Mouse (Mus musculus) macrophage (primary cell): ENCODE data around the gene Nlrp14. TPM values are rescaled to one million over a fixed set of nuclear protein-coding genes. Genes with fewer than 3 reads are reported as not detected.
"Not testable (repeated sequence)": the region's sequence is repeated elsewhere in the genome, so short reads cannot be mapped to it uniquely, and the experiment has no call there.

Source experiments
- H3K27ac ChIP-seq: fragments of 350-480 bp; formaldehyde crosslinking; 2 replicates; pipeline ENCODE4 v1.9.0; 2021
- H3K36me3 ChIP-seq: fragments of 350-480 bp; formaldehyde crosslinking; 2 replicates; pipeline ENCODE4 v1.9.0; 2021; ENCODE audit errors: inconsistent target
- H3K4me3 ChIP-seq: fragments of 350-480 bp; formaldehyde crosslinking; 2 replicates; pipeline ENCODE4 v1.9.0; 2021; ENCODE audit errors: inconsistent target
- H3K79me2 ChIP-seq: fragments of 350-480 bp; formaldehyde crosslinking; 2 replicates; pipeline ENCODE4 v1.9.0; 2021; ENCODE audit errors: inconsistent target
- WGBS: methylation state at CpG from one replicate; pipeline ENCODE4 v1.1.7; 2026; ENCODE audit warnings: inconsistent platforms; ENCODE audit not compliant: missing documents; 5-methylcytosine and 5-hydroxymethylcytosine counted together
- polyA plus RNA-seq: library from polyadenylated mRNA; stranded (reverse); fragments of 250-400 nt; gene quantifications from 3 replicates; pipeline ENCODE4 v1.2.4, GENCODE M21; 2018; ENCODE audit warnings: inconsistent platforms
- total RNA-seq, 78 experiments: library from RNA; depleted of rRNA; stranded (reverse); fragments of 250-400 nt; gene quantifications; 1 replicate in 9 of 78; 2 replicates in 24 of 78; 3 replicates in 43 of 78; 4 replicates in 2 of 78; pipeline ENCODE4 v1.2.4; 2018; ENCODE audit warnings: inconsistent platforms in 56 of 78

The Nlrp14 gene
- not detected for total RNA-seq (2018; cell fraction: chromatin; rRNA removed)
- total RNA-seq (2018; cell fraction: cytosol; rRNA removed), result not detected
- not detected for total RNA-seq (2018; cell fraction: nucleus; rRNA removed)
- polyA plus RNA-seq, result not detected in 3 replicates

DNA sequence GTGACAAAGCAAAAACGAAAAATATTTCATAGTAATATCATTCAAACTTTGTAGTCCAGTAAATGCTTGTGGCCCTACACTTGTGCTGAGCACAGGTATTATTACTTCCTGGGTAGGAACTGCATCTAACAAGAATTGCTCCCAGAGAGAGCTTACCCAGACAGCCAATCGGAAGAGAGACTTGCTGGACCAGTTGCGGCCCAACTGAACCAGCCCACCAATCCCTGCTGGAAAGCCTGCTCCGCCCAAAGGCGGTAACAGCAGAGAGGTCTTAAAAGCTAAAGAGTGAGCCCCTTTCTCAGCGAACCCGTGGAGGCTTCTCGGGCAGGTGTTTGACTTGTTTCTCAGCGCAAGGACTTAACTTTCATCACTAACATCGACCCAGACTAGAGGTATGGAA lies at the start of gene Nlrp14:
Gene Nlrp14 (plus strand): TSS at position 301 of the 400 bp plus-strand sequence.
- no peaks in the 10 kb centered on the region for H3K79me2 ChIP-seq
- H3K36me3 ChIP-seq, result no peaks in the 10 kb centered on the region
- 81% methylated on average over 10 of the region's 10 CpGs for WGBS
- H3K4me3 ChIP-seq, result no peak within 1 kb of the TSS
- no peak within 1 kb of the TSS for H3K27ac ChIP-seq

DNA sequence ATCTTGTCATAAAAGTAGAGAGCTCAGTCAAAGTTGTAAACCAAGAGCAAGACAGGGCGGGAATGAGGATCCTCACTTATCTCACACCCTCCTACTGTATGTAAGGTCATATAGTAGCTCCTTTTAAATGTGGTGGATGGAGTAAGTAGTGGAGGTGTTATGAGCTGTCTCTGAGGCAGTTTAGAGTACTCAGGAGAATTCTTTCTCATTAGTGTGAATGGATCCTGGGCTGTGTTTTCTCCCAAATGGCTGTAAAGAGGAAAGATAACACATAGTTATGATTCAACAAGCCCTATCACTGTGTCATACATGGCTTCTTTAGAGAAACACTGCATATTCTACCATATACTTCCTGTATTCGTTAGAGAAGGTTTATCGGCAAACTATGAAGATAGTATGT lies 35.8 kb upstream of the Nlrp14 start, which contains the start of gene Olfr715:
Gene Olfr715 (minus strand): TSS at position 101 of the 400 bp plus-strand sequence.
- not testable (repeated sequence) for H3K27ac ChIP-seq, H3K4me3 ChIP-seq
- WGBS, result 80% methylated on average over 1 of the region's 3 CpGs

DNA sequence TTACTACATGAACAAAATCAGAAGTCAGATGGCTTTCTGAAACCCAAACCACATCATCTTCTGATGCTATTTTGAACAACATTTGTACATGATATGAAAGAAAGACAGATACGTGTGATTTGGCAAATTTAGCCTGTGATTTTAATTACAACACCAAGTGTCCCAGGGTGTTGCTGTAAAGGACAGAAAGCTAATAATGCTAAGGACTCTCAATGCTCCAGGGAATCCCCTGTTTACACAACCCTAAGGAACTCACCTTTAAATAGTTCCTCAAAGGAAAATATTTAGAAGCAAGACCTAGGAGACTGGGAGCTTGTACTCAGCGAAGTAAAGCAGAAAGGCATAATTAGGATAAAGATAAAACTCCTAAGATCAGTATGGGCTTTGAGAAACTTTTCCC lies 28.8 kb upstream of the Nlrp14 start, which contains the start of gene Olfr716:
Gene Olfr716 (plus strand): TSS at position 301 of the 400 bp plus-strand sequence.
- not testable (repeated sequence) for H3K4me3 ChIP-seq, H3K79me2 ChIP-seq, H3K27ac ChIP-seq, H3K36me3 ChIP-seq
- 68% methylated on average over 2 of the region's 2 CpGs for WGBS

More for the DNA sequence above, 35.8 kb upstream of the Nlrp14 start, which contains the start of gene Olfr715:
- not testable (repeated sequence) for H3K36me3 ChIP-seq, H3K79me2 ChIP-seq

- H3K27ac ChIP-seq, result no peak overlapping the region
- H3K79me2 ChIP-seq, result no peaks in the 10 kb centered on the region
- H3K4me3 ChIP-seq, result no peak overlapping the region
- 65% methylated on average over 2 of the region's 2 CpGs for WGBS
- H3K36me3 ChIP-seq, result no peaks in the 10 kb centered on the region
Measured at GRCm38 (mm10) chr7:107180406-107180805, 13.6 kb downstream of the Nlrp14 start.

DNA sequence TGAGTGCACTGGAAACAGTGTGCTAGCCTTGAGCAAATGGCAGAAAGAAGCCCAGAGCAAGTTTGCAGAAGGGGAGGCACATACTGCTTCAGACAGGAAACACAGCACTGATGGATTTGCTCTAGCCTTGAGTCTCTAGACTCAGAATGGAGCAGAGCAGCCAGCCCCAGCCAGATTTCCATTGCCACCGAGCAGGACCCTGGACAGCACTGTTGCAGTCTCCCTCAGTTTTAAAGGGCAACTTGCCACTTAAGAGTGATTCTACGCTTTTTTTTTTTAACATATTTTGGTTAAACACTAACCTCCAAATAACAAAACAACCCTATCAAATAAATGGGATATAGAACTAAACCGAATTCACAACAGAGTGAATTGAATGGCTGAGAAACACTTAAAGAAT lies 35.0 kb downstream of the Nlrp14 start:
- Histone ChIP-seq H3K4me3 (no peak overlapping the region), H3K36me3 (no peaks in the 10 kb centered on the region), H3K27ac (no peak overlapping the region), H3K79me2 (no peaks in the 10 kb centered on the region)
- 36% methylated on average over 3 of the region's 3 CpGs for whole genome bisulfite sequencing

GRCm38 (mm10) chr7:107207843-107208242 lies 41.1 kb downstream of the Nlrp14 start:
- WGBS, result 83% methylated on average over 3 of the region's 3 CpGs
- Histone ChIP-seq H3K79me2 (no peaks in the 10 kb centered on the region), H3K27ac (no peak overlapping the region), H3K36me3 (no peaks in the 10 kb centered on the region), H3K4me3 (no peak overlapping the region)

- Histone ChIP-seq H3K27ac (no peak within 1 kb of the TSS), H3K79me2 (no peaks in the 10 kb centered on the region), H3K36me3 (no peaks in the 10 kb centered on the region), H3K4me3 (no peak within 1 kb of the TSS)
- WGBS, result 57% methylated on average over 60 of the region's 70 CpGs
Measured at GRCm38 (mm10) chr7:107209204-107209860, 42.5 kb downstream of the Nlrp14 start, which contains the start of gene Rbmxl2. Gene Rbmxl2, plus strand, starts transcription at chr7:107209445.

DNA sequence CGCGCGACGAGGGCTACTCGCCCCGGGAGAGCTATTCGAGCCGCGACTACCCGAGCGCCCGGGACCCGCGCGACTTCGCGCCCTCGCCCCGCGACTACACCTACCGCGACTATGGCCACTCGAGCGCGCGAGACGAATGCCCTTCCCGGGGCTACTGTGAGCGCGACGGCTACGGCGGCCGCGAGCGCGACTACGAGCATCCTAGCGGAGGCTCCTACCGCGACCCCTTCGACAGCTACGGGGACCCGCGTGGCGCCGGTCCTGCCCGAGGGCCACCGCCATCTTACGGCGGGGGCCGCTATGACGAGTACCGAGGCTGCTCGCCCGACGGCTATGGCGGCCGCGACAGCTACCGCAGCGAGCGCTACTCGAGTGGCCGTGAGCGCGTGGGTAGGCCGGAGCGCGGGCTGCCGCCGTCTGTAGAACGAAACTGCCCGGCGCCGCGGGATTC lies 43.4 kb downstream of the Nlrp14 start:
- H3K79me2 ChIP-seq, result no peaks in the 10 kb centered on the region
- no peak overlapping the region for H3K27ac ChIP-seq
- no peak overlapping the region for H3K4me3 ChIP-seq
- WGBS, result 47% methylated on average over 27 of the region's 77 CpGs
- no peaks in the 10 kb centered on the region for H3K36me3 ChIP-seq

DNA sequence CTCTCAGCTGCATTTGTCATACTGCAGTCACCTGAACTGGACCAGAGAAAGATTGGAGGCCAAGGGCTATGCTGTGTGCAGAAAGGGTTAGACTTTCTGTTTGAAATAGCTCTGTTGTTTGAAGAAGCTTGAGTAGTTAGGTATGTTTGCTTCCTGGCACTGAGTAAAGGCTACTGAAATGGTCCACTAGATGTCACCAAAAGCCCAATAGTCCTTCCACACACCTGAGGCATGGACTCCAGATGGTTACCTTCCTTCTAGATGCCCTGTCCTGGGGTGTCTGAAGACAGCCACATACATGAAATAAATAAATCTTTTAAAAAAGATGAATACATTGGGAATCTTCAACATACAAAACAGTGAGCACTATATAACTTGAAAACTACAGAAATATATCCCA lies 48.9 kb downstream of the Nlrp14 start:
- H3K4me3 ChIP-seq, result no peak overlapping the region
- no peaks in the 10 kb centered on the region for H3K36me3 ChIP-seq
- H3K27ac ChIP-seq, result no peak overlapping the region
- no peaks in the 10 kb centered on the region for H3K79me2 ChIP-seq

DNA sequence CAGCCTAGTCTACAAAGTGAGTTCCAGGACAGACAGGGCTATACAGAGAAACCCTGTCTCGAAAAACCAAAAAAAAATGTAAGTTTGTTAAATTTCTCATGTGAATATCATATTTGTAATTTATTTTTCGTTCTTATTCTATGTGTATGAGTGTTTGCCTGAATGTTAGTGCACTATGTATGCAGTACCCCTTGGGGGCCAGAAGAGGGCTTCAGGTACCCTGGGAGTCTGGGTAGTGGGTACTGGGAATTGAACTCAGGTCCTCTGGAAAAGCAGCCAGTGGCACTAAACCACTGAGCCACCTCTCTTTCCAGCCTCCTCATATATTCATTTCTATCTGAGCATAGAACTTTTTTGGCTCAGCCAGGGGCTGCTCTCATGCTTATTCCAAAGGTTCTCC lies 50.1 kb downstream of the Nlrp14 start:
- Histone ChIP-seq H3K4me3 (no peak overlapping the region), H3K27ac (no peak overlapping the region), H3K36me3 (no peaks in the 10 kb centered on the region), H3K79me2 (no peaks in the 10 kb centered on the region)
- 67% methylated on average over 2 of the region's 2 CpGs for WGBS

DNA sequence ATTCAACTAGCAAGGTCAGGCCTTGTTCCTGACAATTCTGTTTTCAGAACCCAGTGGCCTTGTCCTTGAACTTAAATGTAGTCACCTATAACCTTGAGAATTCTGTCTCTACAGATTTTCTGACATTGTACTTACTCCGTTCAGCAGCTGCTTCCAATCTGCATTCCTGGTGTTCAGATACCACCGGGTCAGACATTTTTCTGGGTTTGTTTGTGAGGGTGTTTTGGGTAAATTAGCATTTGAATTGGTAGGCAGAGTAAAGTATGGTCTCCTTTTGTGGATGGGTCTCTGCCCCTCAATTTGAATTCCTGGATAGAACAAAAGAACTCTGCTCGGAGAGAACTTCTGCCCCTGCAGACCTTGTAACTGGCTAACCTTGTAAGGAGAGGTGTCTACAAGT lies 70.1 kb downstream of the Nlrp14 start:
- H3K36me3 ChIP-seq, result no peaks in the 10 kb centered on the region
- H3K79me2 ChIP-seq, result no peaks in the 10 kb centered on the region
- 79% methylated on average over 3 of the region's 3 CpGs for WGBS
- no peak overlapping the region for H3K4me3 ChIP-seq
- H3K27ac ChIP-seq, result no peak overlapping the region

- H3K79me2 ChIP-seq, result no peaks in the 10 kb centered on the region
- 82% methylated on average over 3 of the region's 3 CpGs for WGBS
Measured at GRCm38 (mm10) chr7:107237498-107237897, 70.7 kb downstream of the Nlrp14 start.

DNA sequence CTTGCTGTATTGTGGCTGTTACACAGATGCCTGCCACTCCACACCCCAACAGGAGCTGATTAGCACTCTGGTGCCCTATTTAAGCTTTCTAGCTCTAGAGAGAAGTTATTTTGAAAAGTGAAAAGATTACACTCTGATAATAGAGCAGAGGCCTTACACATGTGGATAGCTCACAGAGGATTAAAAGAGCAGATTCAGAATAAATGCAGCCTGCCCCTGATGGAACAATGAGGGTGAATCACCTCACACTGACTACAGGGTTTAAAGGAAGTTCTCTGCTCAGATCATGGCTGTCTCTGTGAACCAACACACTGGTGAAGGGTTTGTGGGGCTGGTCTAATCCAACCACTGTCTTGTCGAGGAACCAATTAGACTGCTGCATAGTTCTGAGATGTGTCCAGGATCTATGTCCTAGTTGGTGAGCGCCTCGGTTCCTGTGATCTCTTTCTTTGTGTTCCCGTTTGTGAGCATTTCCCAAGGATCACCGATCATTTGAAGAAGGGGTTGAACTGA lies 74.6 kb downstream of the Nlrp14 start:
- Histone ChIP-seq H3K79me2 (no peaks in the 10 kb centered on the region), H3K36me3 (no peaks in the 10 kb centered on the region), H3K27ac (no peak overlapping the region), H3K4me3 (no peak overlapping the region)
- WGBS, result 85% methylated on average over 5 of the region's 5 CpGs

More at GRCm38 (mm10) chr7:107237498-107237897, 70.7 kb downstream of the Nlrp14 start:
- Histone ChIP-seq H3K36me3 (no peaks in the 10 kb centered on the region), H3K27ac (no peak overlapping the region), H3K4me3 (no peak overlapping the region)
